Mouse (Mus musculus) liver, embryonic 16.5 days (tissue): Measurements from ENCODE around the gene Prpf3. TPM values are rescaled to one million over a fixed set of nuclear protein-coding genes. Genes with fewer than 3 reads are reported as not detected.
A peak's percentile ranks its signal among the peaks of the same experiment; 100 is the strongest.
"Not testable (repeated sequence)": the region's sequence is repeated elsewhere in the genome, so short reads cannot be mapped to it uniquely, and the experiment has no call there.

Experiments
- ATAC-seq: fragments of 200-750 bp; cut with Nextera tagmentation; 2 replicates; pipeline ENCODE4 v1.8.0; 2017; ENCODE audit warnings: low read depth, mild to moderate bottlenecking, moderate number of reproducible peaks, moderate library complexity
- H3K27ac ChIP-seq: fragments of 300-500 bp; sonication (generic); 2 replicates; pipeline ENCODE4 v1.5.1; 2014; ENCODE audit warnings: mild to moderate bottlenecking, low read length
- H3K27me3 ChIP-seq: fragments of 300-500 bp; sonication (generic); 2 replicates; pipeline ENCODE4 v1.6.1; 2014; ENCODE audit warnings: low read depth, low read length, mixed read lengths; ENCODE audit not compliant: control insufficient read depth, insufficient read depth
- H3K36me3 ChIP-seq: fragments of 300-500 bp; sonication (generic); 2 replicates; pipeline ENCODE4 v1.6.1; 2014; ENCODE audit warnings: mild to moderate bottlenecking; ENCODE audit not compliant: control insufficient read depth, insufficient read depth
- H3K4me1 ChIP-seq: fragments of 300-500 bp; sonication (generic); 2 replicates; pipeline ENCODE4 v1.6.1; 2014; ENCODE audit warnings: low read depth, low read length, mixed read lengths; ENCODE audit not compliant: control insufficient read depth
- H3K4me2 ChIP-seq: fragments of 300-500 bp; sonication (generic); 2 replicates; pipeline ENCODE4 v1.6.1; 2014; ENCODE audit warnings: low read depth, low read length, mixed read lengths
- H3K4me3 ChIP-seq: fragments of 300-500 bp; sonication (generic); 2 replicates; pipeline ENCODE4 v1.5.1; 2014; ENCODE audit warnings: low read depth, mild to moderate bottlenecking, low read length
- H3K9ac ChIP-seq: fragments of 300-500 bp; sonication (generic); 2 replicates; pipeline ENCODE4 v1.6.1; 2014; ENCODE audit warnings: low read depth, low read length
- H3K9me3 ChIP-seq: fragments of 300-500 bp; sonication (generic); replicated peaks from 2 replicates; pipeline ENCODE4 v1.6.1; 2016; ENCODE audit warnings: low read length; ENCODE audit not compliant: control insufficient read depth
- WGBS: fragments of 180-500 bp; shearing (Covaris S2); extraction: QIAGEN DNeasy Blood & Tissue Kit; methylation state at CpG from one replicate; pipeline ENCODE4 v1.1.7; 2014; ENCODE audit not compliant: insufficient replicate concordance; 5-methylcytosine and 5-hydroxymethylcytosine counted together
- polyA plus RNA-seq: library from polyadenylated mRNA; unstranded; fragments of >200 nt; fragmentation: Nextera tagmentation; extraction: Ambion mirVana; gene quantifications from 2 replicates; pipeline ENCODE4 v1.2.1, GENCODE M21; 2015

Prpf3 gene
- polyA plus RNA-seq, 1 experiment from 2014 or later, result 23.1 TPM

DNA sequence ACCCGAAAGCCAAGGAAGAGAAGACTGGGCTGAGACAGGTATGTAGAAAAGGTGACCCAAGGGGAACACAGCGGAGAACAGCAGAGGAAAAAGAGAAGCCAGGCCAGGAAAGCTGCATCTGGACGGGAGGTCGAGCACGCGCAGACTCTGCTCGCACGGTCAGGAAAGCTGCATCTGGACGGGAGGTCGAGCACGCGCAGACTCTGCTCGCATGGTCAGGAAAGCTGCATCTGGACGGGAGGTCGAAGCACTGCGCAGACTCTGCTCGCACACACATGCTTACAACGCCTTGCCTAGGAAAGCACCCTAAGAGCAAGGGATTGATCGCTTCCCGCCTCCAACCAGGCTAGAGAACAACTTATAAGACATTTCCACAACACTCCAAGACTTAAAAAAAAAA is 9.9 kb upstream of the Prpf3 start:
- H3K4me3 ChIP-seq, result no peak overlapping the region
- peaks cover 4% of the 10 kb centered on the region for H3K4me1 ChIP-seq
- H3K27ac ChIP-seq, result no peak overlapping the region
- no peak for ATAC-seq
- no peaks in the 10 kb centered on the region for H3K27me3 ChIP-seq
- peaks cover 11% of the 10 kb centered on the region for H3K36me3 ChIP-seq
- 88% methylated on average over 20 of the region's 20 CpGs for WGBS
- no peak overlapping the region for H3K9ac ChIP-seq
- no peak overlapping the region for H3K4me2 ChIP-seq
- no peaks in the 10 kb centered on the region for H3K9me3 ChIP-seq

DNA sequence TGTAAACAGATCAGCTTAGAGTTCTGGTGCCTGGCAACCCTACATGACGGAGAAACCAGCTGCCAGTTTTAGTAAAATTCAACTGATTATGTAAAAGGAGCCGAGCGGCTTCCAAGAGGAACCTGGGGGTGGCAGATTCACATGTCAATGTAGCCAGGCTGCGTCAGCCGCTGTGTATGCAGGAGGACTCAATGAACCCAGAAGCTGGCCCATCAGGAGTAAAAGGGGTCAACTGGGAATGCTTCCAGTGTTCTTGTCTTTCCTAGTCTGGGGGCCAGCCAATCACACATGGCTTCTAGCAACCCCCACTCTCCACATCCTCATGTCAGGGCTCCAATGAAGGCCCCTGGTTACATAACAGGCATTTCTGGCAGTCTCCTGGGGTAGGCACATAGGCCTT is 9.4 kb upstream of the Prpf3 start:
- 79% methylated on average over 5 of the region's 5 CpGs for WGBS
- Histone ChIP-seq H3K4me3 (no peak overlapping the region), H3K9me3 (no peaks in the 10 kb centered on the region), H3K36me3 (peaks cover 11% of the 10 kb centered on the region), H3K27ac (no peak overlapping the region), H3K27me3 (no peaks in the 10 kb centered on the region), H3K4me1 (no peaks in the 10 kb centered on the region), H3K4me2 (no peak overlapping the region), H3K9ac (no peak overlapping the region)
- no peak for ATAC-seq

DNA sequence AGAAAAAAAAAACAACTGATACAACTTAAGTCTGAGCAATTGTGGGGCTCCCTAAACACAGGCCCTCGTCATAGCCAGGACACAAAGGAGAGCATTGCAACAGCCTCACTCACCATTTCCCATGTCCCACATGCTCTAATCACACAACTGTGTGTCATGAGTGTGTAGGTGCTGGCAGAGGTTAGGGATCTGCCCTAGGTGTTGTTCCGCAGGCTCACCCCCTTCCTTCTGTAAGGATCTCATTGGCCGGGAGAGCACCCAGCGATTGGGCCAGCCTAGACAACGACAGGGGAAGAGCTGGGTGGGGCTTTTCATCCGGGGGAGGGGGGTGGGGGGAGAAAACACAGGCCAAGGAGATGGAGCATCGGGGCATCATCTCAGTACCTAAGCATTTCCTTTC is 7.9 kb upstream of the Prpf3 start:
- H3K27ac ChIP-seq, result no peak overlapping the region
- H3K9ac ChIP-seq, result no peak overlapping the region
- H3K27me3 ChIP-seq, result no peaks in the 10 kb centered on the region
- no peak overlapping the region for H3K4me2 ChIP-seq
- H3K4me1 ChIP-seq, result no peaks in the 10 kb centered on the region
- no peaks in the 10 kb centered on the region for H3K9me3 ChIP-seq
- ATAC-seq, result no peak
- no peak overlapping the region for H3K4me3 ChIP-seq
- peaks cover 5% of the 10 kb centered on the region for H3K36me3 ChIP-seq
- 59% methylated on average over 7 of the region's 7 CpGs for WGBS

DNA sequence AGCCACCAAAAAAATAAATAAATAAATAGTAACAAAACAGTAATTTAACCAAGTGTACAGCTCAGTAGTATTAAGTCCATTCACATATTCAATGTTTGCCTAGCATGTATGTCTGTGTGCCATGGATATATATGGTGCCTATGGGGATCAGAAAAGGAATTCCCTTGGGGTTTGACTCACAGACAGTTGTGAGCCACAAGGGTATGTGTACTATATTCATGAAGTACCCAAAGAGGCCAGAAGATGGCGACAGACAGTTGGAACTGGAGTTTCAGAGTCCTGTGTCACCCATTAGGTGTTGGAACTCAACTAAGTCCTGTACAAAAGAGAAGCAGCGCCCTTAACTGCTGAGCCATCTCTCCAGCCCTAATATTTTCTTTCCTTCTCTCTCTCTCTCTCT is 6.1 kb upstream of the Prpf3 start:
- peak; percentile 74; the same call in 1 of the 2 replicates for ATAC-seq
- H3K4me3 ChIP-seq, result no peak overlapping the region
- no peaks in the 10 kb centered on the region for H3K9me3 ChIP-seq
- no peaks in the 10 kb centered on the region for H3K27me3 ChIP-seq
- H3K4me2 ChIP-seq, result no peak overlapping the region
- no peak overlapping the region for H3K27ac ChIP-seq
- no peak overlapping the region for H3K9ac ChIP-seq
- WGBS, result 37% methylated on average over 2 of the region's 2 CpGs
- H3K36me3 ChIP-seq, result peaks cover 4% of the 10 kb centered on the region
- H3K4me1 ChIP-seq, result no peaks in the 10 kb centered on the region

DNA sequence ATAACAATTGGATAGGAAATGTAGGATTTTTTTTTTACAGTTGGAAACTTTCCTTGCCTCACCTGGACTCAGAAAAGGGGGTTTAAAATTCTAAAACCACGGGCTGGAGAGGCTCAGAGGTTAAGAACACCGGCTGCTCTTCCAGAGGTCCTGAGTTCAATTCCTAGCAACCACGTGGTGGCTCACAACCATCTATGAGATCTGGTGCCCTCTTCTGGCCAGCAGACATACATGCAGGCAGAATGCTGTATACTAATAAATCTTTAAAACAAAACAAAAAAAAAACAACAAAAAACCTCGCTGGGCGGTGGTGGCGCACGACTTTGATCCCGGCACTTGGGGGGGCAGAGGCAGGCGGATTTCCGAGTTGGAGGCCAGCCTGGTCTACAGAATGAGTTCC is 5.5 kb upstream of the Prpf3 start:
- H3K27ac ChIP-seq, result no peak overlapping the region
- no peak overlapping the region for H3K9ac ChIP-seq
- ATAC-seq, result no peak
- WGBS, result 62% methylated on average over 10 of the region's 10 CpGs
- no peaks in the 10 kb centered on the region for H3K27me3 ChIP-seq
- H3K4me2 ChIP-seq, result no peak overlapping the region
- no peaks in the 10 kb centered on the region for H3K9me3 ChIP-seq
- peaks cover 4% of the 10 kb centered on the region for H3K36me3 ChIP-seq
- peaks cover 3% of the 10 kb centered on the region for H3K4me1 ChIP-seq
- no peak overlapping the region for H3K4me3 ChIP-seq

DNA sequence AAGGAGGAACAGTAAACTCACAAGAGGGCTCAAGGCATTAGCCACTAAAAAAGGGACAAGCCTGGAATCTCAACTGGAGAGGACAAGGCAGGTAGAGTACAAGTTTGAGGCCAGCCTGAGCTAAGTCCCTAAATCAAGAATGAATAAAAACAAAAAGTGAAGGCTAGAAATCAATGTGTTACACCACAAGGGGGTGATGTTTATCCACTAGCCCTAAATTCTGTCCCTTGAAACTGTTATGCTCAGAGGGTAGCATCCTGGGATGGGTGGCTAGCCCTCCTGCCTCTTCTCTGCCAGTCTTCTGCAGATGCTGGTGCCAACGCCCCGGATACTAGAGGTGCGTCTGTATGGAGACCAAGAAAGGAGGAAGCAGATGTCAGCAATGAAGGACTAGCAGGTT is 4.6 kb upstream of the Prpf3 start:
- WGBS, result 59% methylated on average over 3 of the region's 3 CpGs
- no peak overlapping the region for H3K4me2 ChIP-seq
- no peaks in the 10 kb centered on the region for H3K9me3 ChIP-seq
- no peak overlapping the region for H3K27ac ChIP-seq
- H3K4me1 ChIP-seq, result peaks cover 6% of the 10 kb centered on the region
- no peaks in the 10 kb centered on the region for H3K27me3 ChIP-seq
- no peak overlapping the region for H3K9ac ChIP-seq
- ATAC-seq, result no peak
- H3K4me3 ChIP-seq, result no peak overlapping the region
- H3K36me3 ChIP-seq, result peaks cover 4% of the 10 kb centered on the region

DNA sequence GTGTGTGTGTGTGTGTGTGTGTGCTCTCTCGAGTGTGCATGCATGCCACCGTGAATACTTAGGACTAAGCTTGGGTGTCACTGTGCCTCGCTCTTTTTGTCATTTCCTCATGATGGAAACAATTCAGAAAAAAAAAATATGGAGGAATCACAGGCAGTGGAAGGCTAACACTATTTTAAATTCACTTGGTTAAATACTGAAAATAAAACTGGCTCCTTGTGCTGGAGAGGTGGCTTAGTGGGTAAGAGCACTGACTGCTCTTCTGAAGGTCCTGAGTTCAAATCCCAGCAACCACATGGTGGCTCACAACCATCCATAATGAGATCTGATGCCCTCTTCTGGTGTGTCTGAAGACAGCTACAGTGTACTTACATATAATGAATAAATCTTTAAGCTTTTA is 2.6 kb upstream of the Prpf3 start:
- H3K4me3 ChIP-seq, H3K27me3 ChIP-seq, H3K4me1 ChIP-seq, H3K27ac ChIP-seq, H3K36me3 ChIP-seq, H3K4me2 ChIP-seq, H3K9ac ChIP-seq, H3K9me3 ChIP-seq, ATAC-seq: not testable (repeated sequence)
- WGBS, result 63% methylated on average over 3 of the region's 3 CpGs

DNA sequence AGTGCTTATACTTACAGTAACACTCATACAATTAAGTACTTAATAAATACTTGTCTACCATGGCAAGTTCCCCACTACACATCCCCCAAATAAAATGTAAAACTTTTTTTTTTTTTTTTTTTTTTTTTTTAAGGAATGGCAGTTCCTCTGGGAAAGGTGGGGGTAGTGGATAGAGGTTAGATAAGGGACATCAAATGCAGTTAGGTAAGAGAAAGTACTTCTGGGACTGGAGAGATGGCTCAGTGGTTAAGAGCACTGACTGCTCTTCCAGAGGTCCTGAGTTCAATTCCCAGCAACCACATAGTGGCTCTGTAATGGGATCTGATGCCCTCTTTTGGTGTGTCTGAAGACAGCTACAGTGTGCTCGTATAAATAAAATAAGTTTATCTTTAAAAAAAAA is 1.4 kb upstream of the Prpf3 start:
- peaks cover 13% of the 10 kb centered on the region for H3K36me3 ChIP-seq
- not testable (repeated sequence) for H3K4me1 ChIP-seq, H3K9me3 ChIP-seq, H3K9ac ChIP-seq, H3K4me2 ChIP-seq, H3K4me3 ChIP-seq, H3K27me3 ChIP-seq, H3K27ac ChIP-seq, ATAC-seq
- 72% methylated on average over 1 of the region's 1 CpGs for WGBS

DNA sequence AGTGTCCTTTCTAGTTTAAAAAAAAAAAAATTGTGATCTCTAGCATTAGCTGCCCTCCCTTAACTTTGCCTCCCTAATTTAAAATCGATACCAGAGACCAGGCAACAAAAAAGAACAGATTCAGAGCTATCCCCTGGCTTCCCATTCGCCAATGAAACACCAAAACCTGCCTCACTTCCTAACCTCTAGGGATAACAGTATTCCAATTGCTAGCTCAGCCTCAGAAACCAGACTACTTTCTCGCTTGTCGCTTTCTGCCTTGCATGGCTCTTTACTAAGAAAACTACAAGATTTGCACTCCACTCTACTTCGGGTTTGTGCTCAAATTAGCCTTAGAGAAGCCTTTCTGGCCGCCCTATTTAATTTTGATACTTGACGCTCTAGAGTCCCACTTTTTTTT is 430 bp upstream of the Prpf3 start:
- Histone ChIP-seq H3K27me3 (no peaks in the 10 kb centered on the region), H3K27ac (peak overlapping the region; percentile 84), H3K9ac (peak overlapping the region; percentile 85), H3K36me3 (peaks cover 18% of the 10 kb centered on the region), H3K4me3 (peak overlapping the region; percentile 82), H3K4me2 (peak overlapping the region; percentile 79), H3K4me1 (peaks cover 15% of the 10 kb centered on the region), H3K9me3 (no peaks in the 10 kb centered on the region)
- ATAC-seq, result no peak
- WGBS, result 36% methylated on average over 7 of the region's 7 CpGs

DNA sequence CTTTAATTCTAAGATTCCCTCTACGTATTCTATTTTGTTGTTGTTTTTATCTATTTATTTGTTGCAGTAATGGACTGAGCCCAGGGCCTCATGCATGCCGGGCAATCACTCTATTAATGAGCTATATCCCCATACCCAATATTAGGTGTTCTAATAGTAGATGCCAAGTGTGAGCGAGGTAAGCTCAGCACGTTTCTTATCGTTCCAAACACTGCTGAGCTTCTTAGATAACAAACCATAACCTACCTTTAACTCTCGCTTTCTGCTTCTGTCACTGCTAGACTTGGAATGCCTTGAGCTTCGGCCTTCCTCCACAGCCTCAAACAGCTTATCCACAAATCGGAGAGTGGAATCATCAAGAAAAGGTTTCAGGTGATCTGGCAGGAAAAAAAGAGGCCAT is 4.4 kb downstream of the Prpf3 start:
- H3K36me3 ChIP-seq, result peaks cover 58% of the 10 kb centered on the region
- no peak overlapping the region for H3K27ac ChIP-seq
- peaks cover 18% of the 10 kb centered on the region for H3K4me1 ChIP-seq
- H3K4me3 ChIP-seq, result no peak overlapping the region
- no peaks in the 10 kb centered on the region for H3K27me3 ChIP-seq
- H3K9ac ChIP-seq, result no peak overlapping the region
- peak; percentile 24; the same call in 1 of the 2 replicates for ATAC-seq
- no peaks in the 10 kb centered on the region for H3K9me3 ChIP-seq
- WGBS, result 39% methylated on average over 8 of the region's 8 CpGs
- H3K4me2 ChIP-seq, result no peak overlapping the region
